Mouse (Mus musculus) midbrain, embryonic 11.5 days (tissue): ENCODE data around the gene Pou1f1. TPM values are rescaled to one million over a fixed set of nuclear protein-coding genes. Genes with fewer than 3 reads are reported as not detected.

Experiments used
- ATAC-seq: fragments of 200-750 bp; cut with Nextera tagmentation; 2 replicates; pipeline ENCODE4 v1.8.0; 2017; ENCODE audit warnings: moderate TSS enrichment, moderate library complexity; ENCODE audit not compliant: low FRiP score
- DNase-seq: peaks from one replicate; pipeline ENCODE4 v3.0.0; 2015; ENCODE audit warnings: low spot score; ENCODE audit errors: missing footprints
- H3K27ac ChIP-seq: fragments of 300-500 bp; sonication (generic); 2 replicates; pipeline ENCODE4 v1.5.1; 2014; ENCODE audit warnings: low read depth, low read length
- H3K27me3 ChIP-seq: fragments of 300-500 bp; sonication (generic); 2 replicates; pipeline ENCODE4 v1.6.1; 2014; ENCODE audit warnings: mild to moderate bottlenecking, low read length, moderate library complexity, mixed read lengths; ENCODE audit not compliant: control insufficient read depth, insufficient read depth
- H3K36me3 ChIP-seq: fragments of 300-500 bp; sonication (generic); 2 replicates; pipeline ENCODE4 v1.6.1; 2014; ENCODE audit warnings: mild to moderate bottlenecking, low read length, moderate library complexity, mixed read lengths; ENCODE audit not compliant: control insufficient read depth, insufficient read depth
- H3K4me1 ChIP-seq: fragments of 300-500 bp; sonication (generic); 2 replicates; pipeline ENCODE4 v1.6.1; 2014; ENCODE audit warnings: low read length; ENCODE audit not compliant: control insufficient read depth, insufficient read depth
- H3K4me2 ChIP-seq: fragments of 300-500 bp; sonication (generic); 2 replicates; pipeline ENCODE4 v1.6.1; 2014; ENCODE audit warnings: mild to moderate bottlenecking, moderate library complexity
- H3K4me3 ChIP-seq: fragments of 300-500 bp; sonication (generic); 2 replicates; pipeline ENCODE4 v1.5.1; 2014; ENCODE audit warnings: low read depth, low read length
- H3K9ac ChIP-seq: fragments of 300-500 bp; sonication (generic); 2 replicates; pipeline ENCODE4 v1.6.1; 2014; ENCODE audit warnings: low read length
- H3K9me3 ChIP-seq: fragments of 300-500 bp; sonication (generic); 2 replicates; pipeline ENCODE4 v1.6.1; 2016; ENCODE audit warnings: low read length; ENCODE audit not compliant: control insufficient read depth
- WGBS: fragments of 180-500 bp; shearing (Covaris S2); extraction: QIAGEN DNeasy Blood & Tissue Kit; methylation state at CpG from one replicate; pipeline ENCODE4 v1.1.7; 2014; 5-methylcytosine and 5-hydroxymethylcytosine counted together
- polyA plus RNA-seq: library from polyadenylated mRNA; unstranded; fragments of >200 nt; fragmentation: Nextera tagmentation; extraction: Ambion mirVana; gene quantifications from 2 replicates; pipeline ENCODE4 v1.2.1, GENCODE M21; 2014

The Pou1f1 gene
- not detected in 2 replicates for polyA plus RNA-seq

- ATAC-seq (no peak), DNase-seq (no peak)
- Histone ChIP-seq H3K4me1 (no peaks in the 10 kb centered on the region), H3K9ac (no peak within 1 kb of the TSS), H3K9me3 (no peaks in the 10 kb centered on the region), H3K4me3 (no peak within 1 kb of the TSS), H3K27ac (no peak within 1 kb of the TSS), H3K4me2 (no peak within 1 kb of the TSS), H3K27me3 (no peaks in the 10 kb centered on the region), H3K36me3 (no peaks in the 10 kb centered on the region)
- 86% methylated on average over 6 of the region's 6 CpGs for WGBS
Measured at GRCm38 (mm10) chr16:65520211-65520610, at the start of gene Pou1f1. Pou1f1 (plus strand) TSS chr16:65520511.

DNA sequence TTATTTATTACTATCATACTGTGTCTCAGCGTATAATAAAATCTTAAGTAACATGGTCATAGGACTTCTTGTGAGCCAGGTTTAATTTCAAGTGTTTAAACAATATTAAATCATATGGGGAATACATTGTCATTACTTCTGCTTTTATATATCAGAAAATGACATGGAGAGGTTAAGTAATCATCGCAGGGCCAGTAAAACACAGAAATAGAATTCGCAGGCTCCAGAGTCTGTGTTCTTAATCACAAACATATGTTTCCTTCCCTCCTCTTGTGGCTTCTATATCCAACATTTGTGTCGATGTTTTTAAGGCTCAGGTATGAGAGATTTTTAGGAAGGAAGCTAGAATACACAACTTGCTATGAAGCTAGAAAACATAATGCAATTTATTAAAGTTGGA lies 49.7 kb upstream of the Pou1f1 start:
- H3K27ac ChIP-seq = no peak overlapping the region
- no peak for ATAC-seq
- H3K4me3 ChIP-seq = no peak overlapping the region
- no peak overlapping the region for H3K4me2 ChIP-seq
- no peaks in the 10 kb centered on the region for H3K36me3 ChIP-seq
- no peak overlapping the region for H3K9ac ChIP-seq
- no peak for DNase-seq
- H3K4me1 ChIP-seq = no peaks in the 10 kb centered on the region
- no peaks in the 10 kb centered on the region for H3K27me3 ChIP-seq
- H3K9me3 ChIP-seq = no peaks in the 10 kb centered on the region
- 82% methylated on average over 4 of the region's 4 CpGs for WGBS

DNA sequence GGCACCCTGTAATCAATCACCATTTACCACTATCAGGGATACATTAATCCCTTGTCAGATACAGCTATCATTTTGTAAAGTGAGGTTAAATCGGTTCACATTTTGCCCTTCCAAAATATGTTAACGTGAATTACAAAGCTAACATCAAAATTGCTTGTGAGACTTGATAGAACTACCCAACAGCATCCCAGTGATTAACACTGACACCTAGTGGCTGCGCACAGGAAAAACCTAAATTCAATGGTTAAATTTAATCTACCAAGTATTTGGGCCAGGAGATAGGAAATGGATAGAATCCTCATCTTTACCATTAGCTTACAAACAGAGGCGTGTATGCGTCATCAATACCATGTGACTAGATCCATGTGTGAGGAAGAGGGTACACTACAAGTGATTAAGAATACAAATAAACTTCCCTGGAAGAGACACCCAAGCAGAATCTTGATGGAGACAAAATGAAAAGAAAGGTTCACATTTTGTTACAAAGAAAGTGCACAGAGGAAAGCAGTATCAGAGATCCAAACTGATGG lies 47.8 kb upstream of the Pou1f1 start:
- DNase-seq = no peak
- ATAC-seq = peak; percentile 46; the same call in 1 of the 2 replicates
- WGBS = 19% methylated on average over 5 of the region's 5 CpGs

GRCm38 (mm10) chr16:65485726-65486125 lies 34.6 kb upstream of the Pou1f1 start:
- ATAC-seq (no peak), DNase-seq (no peak)
- Histone ChIP-seq H3K4me1 (no peaks in the 10 kb centered on the region), H3K27me3 (no peaks in the 10 kb centered on the region), H3K27ac (no peak overlapping the region), H3K36me3 (no peaks in the 10 kb centered on the region), H3K4me3 (no peak overlapping the region), H3K9ac (no peak overlapping the region), H3K9me3 (no peaks in the 10 kb centered on the region), H3K4me2 (no peak overlapping the region)
- WGBS = 86% methylated on average over 6 of the region's 6 CpGs

More for the DNA sequence above, 47.8 kb upstream of the Pou1f1 start:
- no peak overlapping the region for H3K4me2 ChIP-seq
- H3K4me1 ChIP-seq = no peaks in the 10 kb centered on the region
- H3K36me3 ChIP-seq = no peaks in the 10 kb centered on the region
- no peaks in the 10 kb centered on the region for H3K9me3 ChIP-seq
- no peak overlapping the region for H3K9ac ChIP-seq
- H3K27me3 ChIP-seq = no peaks in the 10 kb centered on the region
- H3K27ac ChIP-seq = no peak overlapping the region
- no peak overlapping the region for H3K4me3 ChIP-seq

- Histone ChIP-seq H3K27me3 (no peaks in the 10 kb centered on the region), H3K4me2 (no peak overlapping the region), H3K27ac (no peak overlapping the region), H3K4me3 (no peak overlapping the region), H3K36me3 (no peaks in the 10 kb centered on the region), H3K9ac (no peak overlapping the region), H3K9me3 (no peaks in the 10 kb centered on the region), H3K4me1 (no peaks in the 10 kb centered on the region)
- 84% methylated on average over 5 of the region's 5 CpGs for WGBS
- DNase-seq (no peak), ATAC-seq (no peak)
Measured at GRCm38 (mm10) chr16:65496030-65496429, 24.3 kb upstream of the Pou1f1 start.

- H3K27me3 ChIP-seq = no peaks in the 10 kb centered on the region
- WGBS = 45% methylated on average over 2 of the region's 2 CpGs
- no peak overlapping the region for H3K9ac ChIP-seq
- ATAC-seq = 0 out of 2 replicates have a peak, but pooled peaks have one; percentile 59
- H3K27ac ChIP-seq = no peak overlapping the region
- no peaks in the 10 kb centered on the region for H3K9me3 ChIP-seq
- no peaks in the 10 kb centered on the region for H3K4me1 ChIP-seq
- H3K36me3 ChIP-seq = no peaks in the 10 kb centered on the region
- peak; percentile 85 for DNase-seq
- H3K4me2 ChIP-seq = no peak overlapping the region
- H3K4me3 ChIP-seq = no peak overlapping the region
Measured at GRCm38 (mm10) chr16:65497049-65497448, 23.3 kb upstream of the Pou1f1 start.

DNA sequence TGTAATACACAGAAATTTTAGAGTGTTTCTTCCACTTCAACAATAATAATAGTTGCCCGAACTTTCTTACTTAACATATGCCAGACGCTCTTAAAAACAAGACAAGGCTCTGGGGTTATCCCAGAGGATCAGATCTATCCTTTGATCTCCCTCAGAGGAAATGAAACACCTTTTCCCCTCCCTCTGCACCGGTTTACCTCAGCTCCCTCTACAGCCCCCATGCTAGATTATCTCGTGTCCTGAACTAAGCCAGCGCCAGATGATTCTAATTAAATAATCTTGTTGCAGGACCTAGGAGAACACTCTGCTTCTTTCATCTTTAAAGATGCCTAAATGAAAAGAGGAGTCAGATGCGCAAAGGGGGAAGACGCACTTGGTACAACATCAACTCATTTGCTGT lies 6.1 kb upstream of the Pou1f1 start:
- Histone ChIP-seq H3K9ac (no peak overlapping the region), H3K9me3 (no peaks in the 10 kb centered on the region), H3K4me2 (no peak overlapping the region), H3K4me3 (no peak overlapping the region), H3K36me3 (no peaks in the 10 kb centered on the region), H3K4me1 (no peaks in the 10 kb centered on the region), H3K27me3 (no peaks in the 10 kb centered on the region), H3K27ac (no peak overlapping the region)
- WGBS = 74% methylated on average over 7 of the region's 7 CpGs
- DNase-seq (no peak), ATAC-seq (no peak)

DNA sequence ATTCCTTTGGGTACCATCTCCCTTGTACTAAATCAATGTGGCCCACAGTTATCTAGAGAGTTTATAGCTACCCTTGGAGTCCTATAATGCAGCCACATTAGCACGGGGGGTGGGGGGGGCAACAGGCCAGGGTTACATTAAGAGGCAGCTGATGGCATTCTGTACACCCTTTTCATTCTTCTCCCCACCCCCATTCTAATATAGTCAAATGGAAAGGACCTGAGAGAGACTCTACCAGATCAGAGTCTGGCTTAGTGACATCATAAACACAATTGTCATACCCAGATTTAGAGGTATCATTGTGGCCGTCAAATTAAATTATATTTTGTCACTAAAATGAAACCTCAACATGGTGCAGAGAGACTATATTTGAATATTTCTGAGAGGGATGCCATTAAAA lies 5.7 kb downstream of the Pou1f1 start:
- Histone ChIP-seq H3K27me3 (no peaks in the 10 kb centered on the region), H3K4me1 (peaks cover 4% of the 10 kb centered on the region), H3K36me3 (no peaks in the 10 kb centered on the region), H3K4me2 (no peak overlapping the region), H3K9me3 (no peaks in the 10 kb centered on the region), H3K9ac (no peak overlapping the region), H3K4me3 (no peak overlapping the region), H3K27ac (no peak overlapping the region)
- WGBS = 83% methylated on average over 2 of the region's 2 CpGs
- DNase-seq (no peak), ATAC-seq (no peak)

DNA sequence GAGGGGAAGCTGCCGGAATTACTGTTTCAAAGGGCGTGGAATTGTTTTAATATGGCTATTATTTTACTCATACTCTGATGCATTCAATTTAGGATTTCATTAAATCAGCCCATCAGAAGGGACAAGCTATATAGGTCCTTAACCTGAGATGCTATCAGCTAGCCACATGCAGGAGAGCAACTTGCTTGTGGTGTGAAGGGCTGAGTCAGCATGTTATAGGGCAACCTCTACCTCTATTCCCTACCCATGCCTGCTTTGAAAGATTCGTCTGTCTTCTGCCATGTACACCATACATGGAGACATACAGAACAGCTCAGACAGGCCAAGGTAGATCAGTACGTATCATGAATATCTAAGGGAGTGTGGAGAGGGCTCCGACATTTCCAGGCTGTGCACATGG lies 6.4 kb downstream of the Pou1f1 start:
- Histone ChIP-seq H3K9me3 (no peaks in the 10 kb centered on the region), H3K4me2 (no peak overlapping the region), H3K27ac (no peak overlapping the region), H3K4me1 (peaks cover 4% of the 10 kb centered on the region), H3K4me3 (no peak overlapping the region), H3K27me3 (no peaks in the 10 kb centered on the region), H3K9ac (no peak overlapping the region), H3K36me3 (no peaks in the 10 kb centered on the region)
- WGBS = 89% methylated on average over 5 of the region's 5 CpGs
- no peak for ATAC-seq
- DNase-seq = no peak
